Mouse (Mus musculus) kidney, postnatal 0 days (tissue): ENCODE data around the gene Sgms1. TPM values are rescaled to one million over a fixed set of nuclear protein-coding genes. Genes with fewer than 3 reads are reported as not detected.

Experiments
- ATAC-seq: fragments of 200-750 bp; cut with Nextera tagmentation; replicated peaks from 2 replicates; pipeline ENCODE4 v1.8.0; 2017; ENCODE audit warnings: low read depth, moderate number of reproducible peaks, moderate TSS enrichment, moderate library complexity; ENCODE audit not compliant: low FRiP score
- DNase-seq: peaks from one replicate; pipeline ENCODE4 v3.0.0-alpha.2; 2016; ENCODE audit warnings: low spot score
- H3K27ac ChIP-seq: fragments of 300-500 bp; sonication (generic); 2 replicates; pipeline ENCODE4 v1.5.1; 2014; ENCODE audit warnings: mild to moderate bottlenecking
- H3K27me3 ChIP-seq: fragments of 300-500 bp; sonication (generic); 2 replicates; pipeline ENCODE4 v1.6.1; 2014; ENCODE audit warnings: low read length, mixed read lengths; ENCODE audit not compliant: insufficient read depth
- H3K36me3 ChIP-seq: fragments of 300-500 bp; sonication (generic); 2 replicates; pipeline ENCODE4 v1.6.1; 2014; ENCODE audit warnings: low read length, mixed read lengths; ENCODE audit not compliant: insufficient read depth
- H3K4me1 ChIP-seq: fragments of 300-500 bp; sonication (generic); replicated peaks from 2 replicates; pipeline ENCODE4 v1.6.1; 2014; ENCODE audit warnings: antibody characterized with exemption, low read length, mixed read lengths; ENCODE audit not compliant: insufficient read depth
- H3K4me2 ChIP-seq: fragments of 300-500 bp; sonication (generic); 2 replicates; pipeline ENCODE4 v1.6.1; 2014; ENCODE audit warnings: mild to moderate bottlenecking, low read length, moderate library complexity, mixed read lengths
- H3K4me3 ChIP-seq: fragments of 300-500 bp; sonication (generic); replicated peaks from 2 replicates; pipeline ENCODE4 v1.5.1; 2014; ENCODE audit warnings: low read depth, low read length
- H3K9ac ChIP-seq: fragments of 300-500 bp; sonication (generic); 2 replicates; pipeline ENCODE4 v1.6.1; 2014; ENCODE audit warnings: low read depth, low read length
- H3K9me3 ChIP-seq: fragments of 300-500 bp; sonication (generic); replicated peaks from 2 replicates; pipeline ENCODE4 v1.6.1; 2016; ENCODE audit warnings: low read length, inconsistent platforms, mixed read lengths
- CTCF ChIP-seq: IDR thresholded peaks from 2 replicates; pipeline ENCODE4 v1.5.1; 2016; ENCODE audit warnings: antibody characterized with exemption, low read depth, mild to moderate bottlenecking, moderate library complexity
- WGBS: fragments of 180-500 bp; shearing (Covaris S2); extraction: QIAGEN DNeasy Blood & Tissue Kit; methylation state at CpG from one replicate; pipeline ENCODE4 v1.1.7; 2014; 5-methylcytosine and 5-hydroxymethylcytosine counted together
- polyA plus RNA-seq: library from polyadenylated mRNA; unstranded; fragments of >200 nt; fragmentation: Nextera tagmentation; extraction: Ambion mirVana; gene quantifications from 2 replicates; pipeline ENCODE4 v1.2.1, GENCODE M21; 2015

Sgms1 gene
- polyA plus RNA-seq, 1 experiment from 2014 or later, result 42.4 TPM

GRCm38 (mm10) chr19:32393092-32393745, 3.7 kb upstream of the Sgms1 start:
- Histone ChIP-seq H3K36me3 (0 out of 2 replicates have a peak, but pooled peaks cover 3% of the 10 kb centered on the region), H3K9me3 (no peaks in the 10 kb centered on the region), H3K4me3 (no peak overlapping the region), H3K4me2 (no peak overlapping the region), H3K4me1 (0 out of 2 replicates have a peak, but pooled peaks cover 4% of the 10 kb centered on the region), H3K9ac (no peak overlapping the region), H3K27ac (no peak overlapping the region), H3K27me3 (no peaks in the 10 kb centered on the region)
- ATAC-seq (no peak), DNase-seq (peak; percentile 60)
- TF ChIP-seq CTCF, result no peak
- 56% methylated on average over 4 of the region's 4 CpGs for WGBS

- no peak overlapping the region for H3K27ac ChIP-seq
- ATAC-seq (no peak), DNase-seq (no peak)
- H3K9me3 ChIP-seq, result no peaks in the 10 kb centered on the region
- peaks cover 4% of the 10 kb centered on the region; the same call in 1 of the 2 replicates for H3K4me1 ChIP-seq
- H3K36me3 ChIP-seq, result 0 out of 2 replicates have a peak, but pooled peaks cover 3% of the 10 kb centered on the region
- H3K27me3 ChIP-seq, result no peaks in the 10 kb centered on the region
- TF ChIP-seq CTCF, result no peak
- H3K9ac ChIP-seq, result no peak overlapping the region
- H3K4me3 ChIP-seq, result no peak overlapping the region
- H3K4me2 ChIP-seq, result no peak overlapping the region
- 93% methylated on average over 3 of the region's 3 CpGs for WGBS
Observed at GRCm38 (mm10) chr19:32391441-32391840, 1.9 kb upstream of the Sgms1 start.

GRCm38 (mm10) chr19:32390116-32390515, 602 bp upstream of the Sgms1 start:
- H3K4me2 ChIP-seq, result peak overlapping the region; percentile 76
- H3K9me3 ChIP-seq, result no peaks in the 10 kb centered on the region
- H3K27ac ChIP-seq, result peak overlapping the region; percentile 97; the same call in 1 of the 2 replicates
- no peaks in the 10 kb centered on the region for H3K27me3 ChIP-seq
- H3K4me1 ChIP-seq, result peaks cover 4% of the 10 kb centered on the region; the same call in 1 of the 2 replicates
- H3K36me3 ChIP-seq, result 0 out of 2 replicates have a peak, but pooled peaks cover 3% of the 10 kb centered on the region
- H3K9ac ChIP-seq, result no peak overlapping the region
- ATAC-seq (no peak), DNase-seq (no peak)
- 77% methylated on average over 7 of the region's 7 CpGs for WGBS
- H3K4me3 ChIP-seq, result peak overlapping the region; percentile 85
- TF ChIP-seq CTCF, result no peak

GRCm38 (mm10) chr19:32388191-32388921, 1.2 kb downstream of the Sgms1 start:
- TF ChIP-seq CTCF, result no peak
- peak overlapping the region; percentile 83 for H3K9ac ChIP-seq
- H3K36me3 ChIP-seq, result 0 out of 2 replicates have a peak, but pooled peaks cover 3% of the 10 kb centered on the region
- H3K4me2 ChIP-seq, result peak overlapping the region; percentile 76
- WGBS, result under 1% methylated on average over 56 of the region's 75 CpGs
- no peaks in the 10 kb centered on the region for H3K9me3 ChIP-seq
- peaks cover 4% of the 10 kb centered on the region; the same call in 1 of the 2 replicates for H3K4me1 ChIP-seq
- H3K27me3 ChIP-seq, result no peaks in the 10 kb centered on the region
- peak overlapping the region; percentile 97 for H3K27ac ChIP-seq
- peak overlapping the region; percentile 85 for H3K4me3 ChIP-seq
- peak; percentile 95 for DNase-seq
- peak; percentile 93 for ATAC-seq

GRCm38 (mm10) chr19:32387403-32388190, 1.9 kb downstream of the Sgms1 start:
- peaks cover 4% of the 10 kb centered on the region; the same call in 1 of the 2 replicates for H3K4me1 ChIP-seq
- WGBS, result under 1% methylated on average over 60 of the region's 74 CpGs
- H3K27ac ChIP-seq, result peak overlapping the region; percentile 97
- TF ChIP-seq CTCF, result peak; percentile 42
- peak; percentile 20; the same call in 1 of the 2 replicates for ATAC-seq
- H3K36me3 ChIP-seq, result 0 out of 2 replicates have a peak, but pooled peaks cover 3% of the 10 kb centered on the region
- H3K4me2 ChIP-seq, result peak overlapping the region; percentile 76
- no peaks in the 10 kb centered on the region for H3K9me3 ChIP-seq
- H3K9ac ChIP-seq, result peak overlapping the region; percentile 83
- no peaks in the 10 kb centered on the region for H3K27me3 ChIP-seq
- peak overlapping the region; percentile 85 for H3K4me3 ChIP-seq
- peak; percentile 39 for DNase-seq
